Mouse (Mus musculus): ENCODE measurements around the gene Mrs2.
"Not testable (repeated sequence)": the region's sequence is repeated elsewhere in the genome, so short reads cannot be mapped to it uniquely, and the experiment has no call there.

Mrs2 gene

DNA sequence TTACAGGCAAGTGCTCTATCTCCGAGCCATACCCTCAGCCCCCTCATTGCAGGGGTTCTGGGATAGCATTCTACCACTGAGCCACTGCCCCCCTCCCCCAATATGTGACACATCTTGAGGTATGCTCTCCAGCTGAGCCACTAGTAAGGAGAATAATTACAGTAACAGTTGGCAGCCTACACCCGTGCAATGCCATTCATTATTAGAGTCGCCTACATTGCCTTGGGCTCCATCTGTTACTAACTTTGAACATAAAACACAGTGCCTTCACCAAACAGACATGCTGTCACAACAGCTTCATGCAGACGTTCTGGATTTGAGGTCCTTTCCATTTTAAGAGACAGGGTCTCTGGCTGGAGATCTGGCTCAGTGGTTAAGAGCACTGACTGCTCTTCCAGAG lies 43.8 kb downstream of the Mrs2 start:
- DNase-seq: no peak

DNA sequence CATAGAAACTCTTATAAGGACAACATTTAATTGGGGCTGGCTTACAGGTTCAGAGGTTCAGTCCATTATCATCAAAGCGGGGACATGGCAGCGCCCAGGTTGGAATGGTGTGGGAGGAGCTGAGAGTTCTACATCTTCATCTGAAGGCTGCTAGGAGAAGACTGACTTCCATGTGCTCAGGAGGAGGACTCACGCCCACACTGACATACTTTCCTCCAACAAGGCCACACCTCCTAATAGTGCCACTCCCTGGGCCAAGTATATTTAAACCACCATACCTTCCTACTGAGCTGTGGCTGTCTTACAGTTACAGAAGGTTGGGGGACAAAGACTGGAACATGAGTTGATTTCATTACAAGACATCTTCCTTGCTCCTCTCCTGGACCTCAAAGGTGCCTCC lies 48.4 kb downstream of the Mrs2 start:
- DNase-seq: not testable (repeated sequence)

DNA sequence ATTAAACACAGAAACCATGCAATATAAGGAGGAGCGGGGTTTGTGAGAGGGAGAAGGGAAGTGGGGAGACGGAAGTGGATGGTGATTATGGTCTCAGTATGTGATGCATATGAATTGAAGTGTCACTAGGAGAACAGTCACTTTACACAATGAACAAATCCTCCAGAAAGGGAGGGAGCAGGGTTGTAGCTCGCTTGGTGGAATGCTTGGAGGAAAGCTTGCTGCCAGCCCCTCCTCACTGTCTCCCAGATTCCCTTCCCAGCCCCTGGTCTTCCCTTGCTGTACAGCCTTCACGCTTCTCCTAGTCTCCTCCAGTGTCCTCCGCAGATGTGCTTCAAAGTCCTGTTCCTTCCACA lies 54.4 kb downstream of the Mrs2 start:
- DNase-seq: no peak

DNA sequence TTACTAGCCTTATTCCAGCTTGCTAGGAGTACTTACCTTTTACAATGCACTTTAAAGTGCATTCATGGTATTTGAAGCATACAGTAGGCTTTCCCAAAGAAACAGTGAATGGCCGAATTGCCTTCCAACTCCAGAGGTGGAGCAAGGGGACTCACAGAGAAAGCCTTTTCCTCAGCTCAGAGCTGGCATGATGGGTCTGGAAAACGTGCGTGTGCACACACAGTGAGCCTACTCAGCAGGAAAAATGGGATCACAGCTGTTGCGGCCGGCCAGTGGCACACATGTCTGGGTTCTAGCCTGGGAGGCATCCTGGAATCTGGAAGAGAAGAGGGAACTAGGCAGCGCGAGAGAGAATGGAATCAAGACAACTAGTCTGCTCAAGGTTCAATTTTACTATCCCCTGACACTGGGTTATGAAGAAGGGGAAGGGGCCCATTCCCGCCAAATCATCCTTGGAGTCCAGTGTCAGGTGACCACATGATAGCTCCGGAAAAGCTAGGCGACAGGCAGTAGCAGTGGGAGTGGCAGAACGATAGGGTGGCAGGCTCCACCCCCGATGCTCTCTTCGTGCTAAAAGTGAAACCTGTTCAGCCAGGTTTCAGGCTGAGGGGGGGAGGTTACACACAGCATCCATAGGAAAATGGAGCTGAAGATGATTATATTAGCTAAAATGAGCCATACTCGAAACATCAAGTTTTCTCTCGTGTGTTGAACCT lies 54.9 kb downstream of the Mrs2 start:
- peak; percentile 21 for DNase-seq

DNA sequence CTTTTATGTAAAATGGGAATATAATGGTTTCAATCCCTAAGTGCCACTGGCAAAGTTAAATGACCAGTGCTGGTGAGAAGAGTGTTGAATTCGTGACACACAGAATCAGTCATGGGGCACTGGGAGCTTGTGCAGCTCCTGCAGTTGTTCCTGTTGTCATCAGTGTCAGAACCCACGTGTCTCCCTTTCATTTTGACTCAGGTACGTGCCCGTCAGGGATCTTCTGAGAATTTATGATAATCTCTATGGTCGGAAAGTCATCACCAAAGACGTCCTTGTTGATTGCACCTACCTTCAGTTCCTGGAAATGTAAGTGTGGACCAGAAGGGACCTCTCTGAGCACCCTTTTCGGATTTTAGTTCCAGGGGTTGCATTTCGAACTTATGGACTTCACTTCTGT lies 58.1 kb downstream of the Mrs2 start:
- DNase-seq: no peak

DNA sequence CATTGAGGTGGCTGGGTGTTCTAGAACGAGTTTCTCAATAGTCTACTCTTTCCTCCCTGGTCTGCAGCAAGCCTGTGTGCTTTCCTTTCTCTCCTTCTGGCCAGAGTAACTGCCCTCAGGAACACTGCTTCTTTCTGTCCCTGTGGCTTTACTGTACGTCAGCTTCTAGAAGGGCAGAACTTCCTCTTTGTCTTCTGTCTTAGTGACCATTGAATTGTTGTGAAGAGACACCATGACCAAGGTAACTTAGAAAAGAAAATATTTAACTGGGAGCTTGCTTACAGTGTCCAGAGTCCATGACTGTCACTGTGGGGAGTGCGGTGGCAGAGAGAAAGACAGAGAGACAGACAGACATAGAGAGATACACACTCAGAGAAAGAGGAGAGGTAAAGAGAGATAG lies 60.1 kb downstream of the Mrs2 start:
- DNase-seq: no peak

GRCm38 (mm10) chr13:24958671-24959070 lies 61.5 kb downstream of the Mrs2 start:
- no peak for DNase-seq

DNA sequence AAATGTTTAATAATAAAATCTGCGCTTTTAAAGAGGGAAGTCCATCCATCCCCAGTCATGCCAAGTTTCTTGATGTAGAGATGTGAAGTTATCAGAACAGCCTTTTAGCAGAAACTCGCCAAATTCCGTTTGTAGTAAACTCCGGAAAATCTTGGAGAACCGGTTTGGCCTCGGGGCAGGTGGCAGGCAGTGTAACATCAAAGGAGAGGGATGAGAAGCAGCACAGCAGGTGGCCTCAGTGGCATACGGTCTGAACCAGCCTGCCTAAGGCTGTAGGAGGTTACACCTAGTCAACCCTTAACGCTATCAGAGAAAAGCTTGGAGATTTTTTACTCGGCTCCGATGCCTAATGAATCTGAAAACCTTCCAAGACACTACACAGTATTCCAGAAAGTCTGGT lies 64.7 kb downstream of the Mrs2 start:
- DNase-seq: no peak

GRCm38 (mm10) chr13:24955091-24955490 lies 65.1 kb downstream of the Mrs2 start:
- DNase-seq: no peak

- DNase-seq: no peak
Measured at GRCm38 (mm10) chr13:24952659-24953058, 67.5 kb downstream of the Mrs2 start.

DNA sequence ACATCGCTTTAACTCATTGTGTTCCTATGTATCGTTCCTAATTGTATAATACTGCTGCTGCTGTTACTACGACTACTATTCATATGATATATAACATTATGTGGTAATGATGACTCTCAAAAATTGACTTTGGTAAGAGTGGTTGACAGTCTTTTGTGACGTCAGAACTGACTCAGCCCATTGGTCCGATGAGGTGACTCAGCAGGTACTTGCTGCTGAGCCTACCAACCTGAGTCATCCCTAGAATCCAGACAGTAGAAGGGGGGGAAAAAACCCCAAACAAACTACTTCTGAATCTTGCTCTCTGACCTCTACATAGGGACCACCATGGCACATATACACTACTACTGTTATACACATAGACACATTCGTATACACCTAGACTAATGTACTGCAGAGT lies 71.3 kb downstream of the Mrs2 start:
- DNase-seq: no peak

- no peak for DNase-seq
Measured at GRCm38 (mm10) chr13:24947158-24947557, 73.0 kb downstream of the Mrs2 start.

GRCm38 (mm10) chr13:24945567-24945966 lies 74.6 kb downstream of the Mrs2 start:
- DNase-seq: no peak

- no peak for DNase-seq
Measured at GRCm38 (mm10) chr13:24943303-24943702, 76.9 kb downstream of the Mrs2 start.

DNA sequence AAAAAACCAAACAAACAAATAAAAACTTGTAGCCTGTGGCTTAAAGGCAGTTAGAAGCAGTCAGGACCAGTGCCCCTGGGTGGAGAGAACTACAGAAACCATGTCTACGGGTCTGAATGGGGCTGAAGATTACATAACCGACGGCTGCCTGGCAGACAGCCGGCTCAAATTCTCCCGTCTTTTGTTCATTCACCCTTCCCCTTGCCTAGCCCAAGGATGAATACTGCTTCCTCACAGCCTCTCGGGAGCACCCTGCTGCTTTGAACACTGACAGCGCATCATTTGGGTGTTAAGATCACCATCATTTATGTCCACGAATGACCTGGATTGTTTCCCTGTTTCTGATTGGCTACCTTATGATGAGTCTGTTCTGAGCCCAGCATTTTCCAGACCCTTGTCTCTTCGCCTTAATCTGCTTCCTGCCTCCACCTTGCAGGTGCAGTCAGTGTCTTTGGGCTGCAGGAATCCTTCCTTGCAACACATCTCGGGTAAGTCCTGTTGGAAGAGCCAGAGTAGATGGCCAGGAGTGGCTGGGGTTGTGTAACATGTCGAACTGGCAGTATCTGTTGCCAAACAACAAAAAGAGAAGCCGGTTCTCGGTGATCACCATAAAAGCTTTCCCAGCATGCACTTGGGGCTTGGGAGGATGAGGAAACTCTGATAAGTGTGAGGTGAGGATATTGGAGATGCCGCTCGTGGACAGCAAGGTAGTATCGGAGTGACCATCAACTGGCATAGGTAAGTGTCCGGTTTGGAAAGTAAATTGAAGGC lies 77.5 kb downstream of the Mrs2 start, which contains the start of gene Gpld1:
Gpld1 (plus strand) TSS at position 641 of the 771 bp plus-strand sequence.
- DNase-seq: no peak

DNA sequence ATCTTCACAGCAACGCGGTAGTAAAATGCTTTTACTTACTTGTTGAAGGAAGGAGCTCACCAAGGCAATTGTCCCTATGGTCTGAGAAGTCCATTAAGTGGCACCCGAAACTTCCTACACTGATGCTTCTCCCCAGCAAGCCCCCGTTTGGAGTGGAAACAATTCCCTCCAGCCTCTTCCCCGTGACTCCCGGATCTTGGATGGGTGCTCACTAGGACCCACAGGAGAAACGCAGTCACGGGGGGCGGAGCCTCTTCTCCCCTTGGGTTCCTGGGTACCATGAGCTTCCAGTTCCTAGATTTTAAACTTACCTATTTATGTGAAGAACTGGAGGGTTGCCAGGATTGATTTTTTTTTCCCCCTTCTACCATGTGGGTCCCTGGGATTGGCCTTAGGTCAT lies 80.7 kb downstream of the Mrs2 start:
- no peak for DNase-seq

DNA sequence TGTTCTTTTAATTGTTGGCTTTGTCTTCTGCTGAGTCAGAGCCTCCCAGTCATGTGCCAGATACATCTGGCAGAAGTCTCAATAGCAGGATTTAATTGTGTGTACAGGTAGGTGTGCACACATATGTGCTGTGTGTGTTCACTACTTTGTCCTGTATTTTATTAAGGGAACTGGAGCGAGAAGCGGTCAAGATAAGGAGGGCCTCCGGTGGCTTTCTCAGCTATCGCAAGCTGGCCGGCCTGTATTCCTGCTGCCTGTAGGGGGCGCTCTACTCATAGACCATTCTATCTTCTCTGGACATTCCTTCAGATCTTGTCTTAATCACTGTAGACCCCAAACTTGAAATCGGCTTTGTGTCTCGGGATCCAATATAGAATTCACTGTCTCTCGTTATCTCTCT lies 81.5 kb downstream of the Mrs2 start:
- peak; percentile 55 for DNase-seq

- DNase-seq: no peak
Measured at GRCm38 (mm10) chr13:24937839-24938166, 82.4 kb downstream of the Mrs2 start.

Data from thymus, postnatal 25 days (tissue).